ENCODE assay signal across 18 mouse cellular contexts in genomic region chr4:140224451-140224850, GRCm38 (mm10). TPM values are rescaled to one million over a fixed set of nuclear protein-coding genes. Genes with fewer than 3 reads are reported as not detected.
"Had no signal": no experiment of that assay in that cellular context is flagged by ENCODE, and none has a peak within 500 bp of the region (broad histone marks: within the 10 kb centered on the region; RNA-seq: fewer than 3 reads in every experiment).

No protein-coding gene starts in this region.

- H3K4me3 ChIP-seq: intestine, embryonic 15.5 days; kidney, embryonic 15.5 days; left cerebral cortex, adult 2 months; limb, embryonic 12.5 days; limb, embryonic 15.5 days; midbrain, embryonic 13.5 days; stomach, embryonic 15.5 days had no signal

- H3K27ac ChIP-seq: intestine, embryonic 15.5 days; kidney, embryonic 15.5 days; left cerebral cortex, adult 2 months; limb, embryonic 12.5 days; limb, embryonic 15.5 days; liver, embryonic 14.5 days; macrophage; stomach, embryonic 15.5 days had no signal

- H3K4me1 ChIP-seq: intestine, embryonic 15.5 days; limb, embryonic 15.5 days had no signal

- ATAC-seq: intestine, embryonic 15.5 days; liver, postnatal 0 days; lung, postnatal 0 days had no signal

- DNase-seq: kidney, postnatal 10 days; left cerebral cortex, postnatal 4 days; liver, postnatal 0 days; lung, embryonic 14.5 days; spleen, adult 18-20 months; thymus, postnatal 25 days had no signal

- H3K4me2 ChIP-seq: intestine, embryonic 15.5 days; kidney, embryonic 15.5 days; limb, embryonic 12.5 days; limb, embryonic 15.5 days; liver, embryonic 11.5 days; lung, embryonic 14.5 days; midbrain, embryonic 13.5 days; stomach, embryonic 15.5 days had no signal

- H3K36me3 ChIP-seq: intestine, embryonic 15.5 days; kidney, embryonic 15.5 days; limb, embryonic 12.5 days; limb, embryonic 15.5 days; midbrain, embryonic 13.5 days; stomach, embryonic 15.5 days had no signal

- H3K9me3 ChIP-seq: intestine, embryonic 15.5 days; kidney, embryonic 15.5 days; limb, embryonic 12.5 days; limb, embryonic 15.5 days; midbrain, embryonic 13.5 days; stomach, embryonic 15.5 days had no signal

- H3K9ac ChIP-seq: intestine, embryonic 15.5 days; kidney, embryonic 15.5 days; limb, embryonic 12.5 days; limb, embryonic 15.5 days; liver, embryonic 14.5 days; liver, postnatal 0 days; lung, embryonic 14.5 days; midbrain, embryonic 13.5 days; stomach, embryonic 15.5 days had no signal

RNA-seq across cellular contexts. Expression of gene Igsf21, which starts 22.1 kb away (rescaled TPM):
- total RNA-seq: megakaryocyte, adult 5-6 weeks had no signal
- polyA plus RNA-seq: limb, embryonic 12.5 days; liver, postnatal 0 days; lung, embryonic 14.5 days; macrophage had no signal
